Mouse (Mus musculus) urinary bladder, adult 18-20 months (tissue): ENCODE data around the gene Ttc7b.
A peak's percentile ranks its signal among the peaks of the same experiment; 100 is the strongest.

Source experiments
- DNase-seq, 2 experiments: peaks; one replicate each; pipeline ENCODE4 v3.0.0; 2022; ENCODE audit warnings: low spot score in 2 of 2, mixed read lengths in 2 of 2

The Ttc7b gene

GRCm38 (mm10) chr12:100276607-100277533 is 243.8 kb downstream of the Ttc7b start:
- DNase-seq, result peak; percentile 76 to 79

GRCm38 (mm10) chr12:100275850-100276249 is 244.8 kb downstream of the Ttc7b start:
- peak in 1 of 2 experiments; percentile 62 for DNase-seq

DNA sequence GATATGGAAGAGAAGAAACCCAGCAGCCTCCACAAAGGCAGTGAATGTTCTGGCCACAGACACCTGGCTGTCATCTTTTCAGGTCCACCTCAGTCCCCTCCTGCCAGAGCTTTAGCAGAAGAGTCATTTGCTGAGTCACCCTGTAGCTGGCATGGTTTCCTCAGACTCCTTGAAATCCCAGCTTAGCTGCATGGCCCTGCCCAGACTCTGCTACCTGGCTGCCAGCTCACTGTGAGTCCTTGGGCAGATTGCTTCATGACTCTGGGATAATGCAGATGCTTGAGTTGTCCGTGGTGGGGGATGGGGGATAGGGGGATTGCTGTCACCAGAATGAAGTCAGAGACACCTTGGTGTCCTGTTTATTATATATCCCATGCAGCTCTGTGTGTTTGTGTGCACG is 247.6 kb downstream of the Ttc7b start:
- DNase-seq, result no peak

DNA sequence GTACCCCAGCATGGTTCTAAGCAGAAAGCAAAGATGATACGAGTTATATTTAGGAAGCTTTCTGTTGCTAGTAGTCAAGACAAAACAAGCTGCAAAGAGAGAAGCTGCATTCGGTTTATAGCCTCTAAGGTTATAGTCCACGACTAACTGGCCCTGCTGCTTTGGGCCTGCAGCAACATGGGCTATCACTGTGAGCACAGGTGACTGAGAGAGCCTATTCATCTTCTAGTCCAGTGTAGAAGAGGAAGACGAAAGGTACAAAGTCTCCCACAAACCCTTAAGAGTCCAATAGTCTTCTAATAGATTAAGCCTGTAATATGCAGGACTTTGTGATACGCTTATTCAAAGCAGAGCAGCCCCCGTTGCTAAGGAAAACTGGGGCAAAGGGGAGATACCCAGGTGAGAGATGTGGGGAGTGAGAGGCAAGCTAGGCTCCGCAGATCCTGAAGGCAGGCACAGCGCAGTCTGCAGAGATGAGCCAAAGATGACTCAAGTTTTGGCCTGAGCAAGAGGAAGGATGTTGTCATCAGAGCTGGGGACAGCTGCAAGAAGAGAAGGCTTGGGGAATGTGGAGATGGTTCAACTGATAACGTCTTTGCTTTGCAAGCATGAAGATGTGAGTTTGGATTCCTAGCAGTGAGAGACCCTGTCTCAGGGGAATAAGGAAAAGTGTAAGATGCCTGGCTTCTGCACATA is 250.5 kb downstream of the Ttc7b start:
- DNase-seq, result no peak

DNA sequence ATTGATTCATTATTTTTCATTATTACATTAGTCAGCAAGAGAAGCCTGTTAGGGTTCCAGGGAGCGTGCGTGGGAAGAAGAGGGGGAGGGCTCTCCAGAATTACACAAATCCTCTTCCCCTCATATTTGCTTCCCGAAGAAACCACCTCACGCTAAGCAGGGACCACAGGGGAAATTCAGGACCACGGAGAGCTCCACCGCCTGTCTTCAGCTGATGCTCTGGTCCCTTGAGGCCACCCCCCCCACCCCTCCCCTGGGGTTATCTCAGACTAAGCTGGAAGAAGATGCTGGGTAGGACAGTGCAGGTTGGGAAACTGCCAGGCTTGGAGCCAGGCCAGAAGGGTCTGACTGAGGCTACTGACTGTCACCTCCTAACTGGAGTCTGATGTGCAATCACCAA is 252.6 kb downstream of the Ttc7b start:
- DNase-seq, result no peak

- no peak for DNase-seq
These were observed 254.9 kb downstream of the Ttc7b start for GRCm38 (mm10) chr12:100265546-100266309.

GRCm38 (mm10) chr12:100264941-100265340 is 255.7 kb downstream of the Ttc7b start:
- no peak for DNase-seq

DNA sequence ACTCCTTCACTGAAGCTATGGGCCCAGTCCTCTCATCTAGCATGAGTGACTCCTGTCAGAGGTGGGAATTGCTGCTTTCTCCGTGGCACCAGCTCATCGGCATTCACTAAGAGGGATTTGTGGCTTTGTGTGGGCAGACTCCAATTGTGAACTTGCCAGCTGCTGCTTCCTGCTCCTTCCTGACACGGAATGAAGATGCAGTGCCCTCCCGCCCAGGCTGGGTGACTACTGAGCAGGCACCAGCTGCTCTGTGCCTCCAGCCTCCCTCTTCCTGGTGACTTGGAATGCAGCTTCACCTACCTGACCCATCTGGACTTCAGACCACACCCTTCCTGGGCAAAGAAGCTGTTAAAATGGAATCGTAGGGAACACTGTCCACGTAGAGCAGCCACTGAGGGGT is 257.8 kb downstream of the Ttc7b start:
- no peak for DNase-seq

- DNase-seq, result no peak
These were observed 258.9 kb downstream of the Ttc7b start for GRCm38 (mm10) chr12:100261761-100262160.

- DNase-seq, result no peak
These were observed 260.5 kb downstream of the Ttc7b start for GRCm38 (mm10) chr12:100260151-100260550.

DNA sequence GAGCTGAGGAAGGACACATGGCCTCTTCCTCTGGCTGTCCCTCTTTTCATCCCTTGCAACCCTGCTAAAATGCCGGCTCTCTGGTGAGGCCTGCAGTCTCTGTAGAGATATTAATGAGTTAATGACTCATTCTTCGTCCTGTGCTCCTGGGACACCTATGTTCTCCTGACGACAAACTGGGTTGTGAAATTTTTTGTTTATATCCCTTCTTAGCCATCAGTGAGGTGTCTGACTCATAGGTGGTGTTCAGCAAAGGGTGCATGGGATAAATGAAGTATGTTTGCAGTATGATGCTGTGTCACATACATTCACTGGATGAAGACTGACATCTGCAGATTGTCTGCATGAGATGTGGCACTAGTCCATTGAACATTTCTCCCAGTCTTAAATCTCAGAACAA is 262.8 kb downstream of the Ttc7b start:
- no peak for DNase-seq

DNA sequence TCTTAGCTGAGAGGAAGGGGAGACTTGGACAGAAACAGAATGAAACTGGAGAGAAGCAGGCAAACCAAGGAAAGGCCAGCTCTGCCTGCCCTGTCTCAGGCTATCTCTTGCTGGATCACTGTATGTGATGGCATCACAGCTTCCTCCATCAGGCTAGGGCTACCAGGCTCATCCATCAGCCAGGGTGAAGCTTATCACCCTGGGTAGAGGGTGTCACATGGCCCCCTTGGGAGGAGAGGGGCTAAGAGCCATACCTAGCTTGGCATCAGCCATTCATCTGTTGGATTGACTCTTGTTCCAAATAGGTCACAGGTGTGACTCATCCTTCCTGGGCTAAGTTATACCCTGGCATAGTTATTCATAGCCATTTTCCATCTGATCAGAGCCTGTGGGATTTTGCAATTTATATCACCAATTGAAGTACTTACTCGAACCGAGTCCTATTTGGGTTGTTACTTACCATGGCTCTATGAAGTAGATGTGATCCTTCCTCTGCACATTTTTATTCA is 265.1 kb downstream of the Ttc7b start:
- no peak for DNase-seq

- no peak for DNase-seq
These were observed 266.2 kb downstream of the Ttc7b start for GRCm38 (mm10) chr12:100254471-100254870.
